Mouse (Mus musculus): ENCODE measurements around the gene Cldn4.
"Not testable (repeated sequence)": the region's sequence is repeated elsewhere in the genome, so short reads cannot be mapped to it uniquely, and the experiment has no call there.

Gene Cldn4

DNA sequence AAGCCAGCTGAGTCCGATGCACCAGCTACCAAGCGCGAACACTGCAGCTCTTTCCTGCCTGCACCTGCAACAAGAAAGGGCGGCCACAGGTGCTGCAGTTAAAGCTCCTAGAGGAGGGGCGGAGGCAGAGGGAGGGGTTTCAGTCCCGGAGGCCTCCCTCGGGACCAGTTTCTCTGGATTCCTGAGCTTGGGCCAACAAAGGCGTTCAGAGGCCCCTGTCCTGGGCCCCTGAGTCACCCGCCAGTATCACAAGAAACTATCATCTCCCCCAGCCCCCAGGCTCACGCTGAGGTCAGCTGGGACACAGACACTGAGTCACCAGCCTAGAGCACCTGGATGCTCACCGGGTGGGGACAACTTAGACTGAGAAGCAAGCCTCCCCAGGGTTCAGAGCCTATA is at the start of gene Cldn4:
Gene Cldn4, minus strand, starts transcription at position 78 of the 399 bp plus-strand sequence.
- DNase-seq: no peak

DNA sequence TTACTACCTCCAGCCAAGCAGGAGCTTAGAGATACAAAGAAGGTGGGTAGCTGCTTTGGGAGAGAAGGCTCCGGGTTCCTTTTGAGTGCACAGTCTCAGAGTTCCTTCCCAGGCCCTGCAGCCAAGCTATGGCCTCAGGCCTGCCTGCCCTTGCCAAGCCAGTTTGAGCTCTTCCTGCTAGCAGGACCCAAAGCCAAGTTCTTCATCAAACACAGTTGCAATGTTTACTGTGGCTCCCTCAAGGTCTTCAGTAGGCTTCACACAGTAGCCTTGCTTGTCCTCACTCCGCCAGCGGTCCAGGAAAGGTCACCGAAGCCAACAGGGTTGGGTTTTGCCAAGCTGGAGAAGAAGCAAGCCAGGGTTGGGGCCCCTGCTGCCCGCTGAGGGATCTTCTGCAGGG is 45.8 kb upstream of the Cldn4 start:
- no peak for DNase-seq

DNA sequence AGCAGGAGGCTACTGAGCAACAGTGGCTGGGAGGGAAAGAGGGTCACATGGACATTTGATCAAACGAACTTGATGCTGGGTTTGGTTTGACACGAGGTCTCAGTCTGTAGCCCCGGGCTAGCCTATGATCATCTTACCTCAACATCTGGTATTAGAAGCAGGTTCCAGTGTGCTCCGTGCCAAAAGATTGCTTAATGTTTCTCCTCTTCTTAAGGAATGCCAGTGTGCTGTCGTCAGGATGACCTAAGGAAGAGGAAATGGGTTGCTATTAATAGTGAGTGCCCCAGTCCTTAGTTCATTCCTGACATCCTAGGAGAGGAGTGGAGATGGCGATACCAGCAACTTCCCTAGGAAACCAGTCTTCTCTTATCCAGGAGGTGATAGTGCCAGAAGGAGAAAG is 43.0 kb upstream of the Cldn4 start:
- DNase-seq: no peak

DNA sequence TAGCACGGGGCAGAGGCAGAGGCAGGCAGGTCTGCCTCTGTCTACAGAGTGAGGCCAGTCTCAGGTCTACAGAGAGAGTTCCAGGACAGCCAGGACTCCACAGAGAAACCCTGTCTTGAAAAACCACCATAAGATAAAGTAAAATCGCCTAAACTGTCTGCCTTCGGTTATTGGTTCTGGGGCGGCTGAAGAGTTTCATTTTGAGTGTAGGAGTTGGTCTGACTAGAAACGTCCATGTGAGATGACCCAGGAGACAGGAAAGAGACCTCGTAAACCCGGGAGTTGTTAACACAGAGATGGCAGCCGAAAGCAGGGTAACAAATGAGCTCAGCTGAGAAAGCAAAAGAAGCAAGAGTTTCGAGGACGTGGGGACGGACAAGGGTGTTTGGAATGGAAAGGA is 42.4 kb upstream of the Cldn4 start:
- no peak for DNase-seq

DNA sequence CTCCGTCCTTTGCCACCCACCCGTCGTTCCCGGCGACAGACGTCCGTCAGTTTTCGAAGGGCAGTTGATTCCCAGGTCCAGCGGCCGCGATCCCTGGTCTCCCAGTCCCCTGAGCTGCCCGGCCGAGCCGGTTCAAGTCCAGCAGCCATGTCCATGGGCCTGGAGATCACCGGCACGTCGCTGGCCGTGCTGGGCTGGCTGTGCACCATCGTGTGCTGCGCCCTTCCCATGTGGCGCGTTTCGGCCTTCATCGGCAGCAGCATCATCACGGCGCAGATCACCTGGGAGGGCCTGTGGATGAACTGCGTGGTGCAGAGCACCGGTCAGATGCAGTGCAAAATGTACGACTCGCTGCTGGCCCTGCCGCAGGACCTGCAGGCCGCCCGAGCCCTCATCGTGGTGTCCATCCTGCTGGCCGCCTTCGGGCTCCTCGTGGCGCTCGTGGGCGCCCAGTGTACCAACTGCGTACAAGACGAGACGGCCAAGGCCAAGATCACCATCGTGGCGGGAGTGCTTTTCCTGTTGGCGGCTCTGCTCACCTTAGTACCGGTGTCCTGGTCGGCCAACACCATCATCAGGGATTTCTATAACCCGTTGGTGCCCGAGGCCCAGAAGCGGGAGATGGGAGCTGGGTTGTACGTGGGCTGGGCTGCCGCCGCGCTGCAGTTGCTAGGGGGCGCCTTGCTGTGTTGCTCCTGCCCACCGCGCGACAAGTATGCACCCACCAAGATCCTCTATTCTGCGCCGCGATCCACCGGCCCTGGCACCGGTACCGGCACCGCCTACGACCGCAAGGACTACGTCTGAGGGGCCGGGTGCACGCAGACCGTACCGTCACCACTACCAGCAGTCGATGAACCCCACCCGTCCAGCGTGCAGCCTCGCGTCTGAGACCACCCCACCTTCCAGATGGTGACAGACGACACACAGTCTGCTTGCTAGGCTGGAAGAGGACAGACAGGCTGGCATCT is 39.8 kb upstream of the Cldn4 start:
- DNase-seq: no peak

GRCm38 (mm10) chr5:134985633-134986297 is 39.0 kb upstream of the Cldn4 start, which contains the start of gene Cldn3:
Gene Cldn3, plus strand, starts transcription at chr5:134986214.
- DNase-seq: no peak

DNA sequence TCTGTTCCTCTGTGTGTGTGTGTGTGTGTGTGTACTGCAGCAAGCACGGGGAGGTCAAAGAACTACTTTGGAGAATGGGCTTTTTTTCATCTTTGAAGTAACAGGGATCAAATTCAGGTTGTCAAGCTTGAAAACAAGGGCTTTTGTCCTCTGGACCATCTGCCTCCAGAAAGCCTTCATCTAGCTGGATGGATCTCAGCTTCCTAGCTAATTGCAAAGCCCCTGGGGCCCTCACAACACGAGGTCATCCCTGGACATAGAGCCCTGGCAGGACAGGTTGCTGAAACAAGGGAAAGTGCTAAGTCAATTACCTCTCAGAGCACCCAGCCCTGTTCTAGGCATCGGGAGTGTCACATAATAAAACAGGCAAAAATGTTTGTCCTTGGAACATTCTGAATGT is 37.0 kb upstream of the Cldn4 start:
- DNase-seq: no peak

DNA sequence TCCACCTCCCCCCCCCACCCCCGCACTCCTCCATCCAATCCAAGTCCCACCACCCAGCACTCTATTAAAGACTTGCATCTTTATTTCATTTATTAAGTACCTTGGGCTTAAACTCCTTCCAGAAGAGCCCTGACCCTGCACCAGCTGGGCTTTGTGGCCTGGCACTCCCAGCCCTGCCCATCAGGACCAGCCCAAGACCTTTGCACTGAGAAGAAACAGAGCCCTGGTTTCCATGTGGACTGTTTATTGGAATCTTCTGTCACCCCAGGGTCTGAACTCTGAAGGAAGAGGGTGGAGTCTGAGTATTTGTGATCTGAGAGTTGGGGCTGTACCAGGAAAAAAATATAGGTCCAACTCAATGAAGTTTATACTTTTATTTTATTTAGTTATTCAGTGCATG is 36.4 kb upstream of the Cldn4 start:
- no peak for DNase-seq

DNA sequence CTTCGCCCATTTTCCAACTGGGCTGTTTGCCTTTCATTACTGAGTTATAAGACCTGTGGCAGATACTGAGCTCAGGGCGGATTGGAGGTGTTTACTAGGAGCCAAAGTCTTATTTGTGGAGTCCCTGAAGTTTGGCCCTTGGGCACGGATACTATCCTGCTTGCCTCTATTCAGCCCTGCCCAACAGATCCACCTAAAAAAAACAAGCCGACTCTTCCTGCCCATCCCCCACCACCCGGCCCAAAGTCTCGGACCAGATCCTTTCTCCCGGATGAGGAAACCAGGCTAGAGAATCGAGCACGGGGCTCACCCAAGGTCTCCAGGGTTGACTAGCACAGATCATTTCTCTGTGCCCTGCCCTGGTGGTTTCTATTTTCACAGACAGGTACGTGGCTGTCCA is 34.4 kb upstream of the Cldn4 start:
- no peak for DNase-seq

GRCm38 (mm10) chr5:134977837-134978236 is 31.1 kb upstream of the Cldn4 start:
- no peak for DNase-seq

DNA sequence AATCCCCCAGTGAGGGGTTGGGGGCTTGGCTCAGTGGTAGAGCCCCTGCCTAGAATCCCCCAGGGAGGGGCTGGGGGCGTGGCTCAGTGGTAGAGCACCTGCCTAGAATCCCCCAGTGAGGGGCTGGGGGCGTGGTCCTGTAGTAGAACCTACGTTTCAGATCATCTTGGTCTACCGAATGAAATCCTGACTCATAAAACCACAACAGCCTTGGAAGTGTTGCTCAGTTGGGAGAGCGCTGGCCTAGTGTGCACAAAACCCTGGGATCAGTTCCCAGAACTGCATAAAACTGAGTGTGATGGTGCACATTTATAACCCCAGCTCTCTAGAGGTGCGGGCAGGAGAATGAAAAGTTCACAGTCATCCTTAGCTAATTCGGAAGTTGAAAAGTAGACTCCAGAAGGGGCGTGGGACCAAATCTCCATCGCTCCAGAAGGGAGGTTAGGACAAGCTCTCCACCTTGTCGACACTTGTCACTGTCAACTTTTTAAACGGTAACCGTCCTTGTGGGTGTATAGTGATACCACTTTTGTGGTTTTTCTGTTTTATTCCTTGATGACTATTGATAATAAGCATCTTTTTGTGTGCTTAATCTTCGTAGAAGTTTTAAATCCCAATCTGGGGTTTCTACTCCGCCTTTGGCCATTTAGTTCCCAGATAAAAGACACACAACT is 30.0 kb upstream of the Cldn4 start:
- DNase-seq: no peak

GRCm38 (mm10) chr5:134976164-134976563 is 29.4 kb upstream of the Cldn4 start:
- DNase-seq: no peak

DNA sequence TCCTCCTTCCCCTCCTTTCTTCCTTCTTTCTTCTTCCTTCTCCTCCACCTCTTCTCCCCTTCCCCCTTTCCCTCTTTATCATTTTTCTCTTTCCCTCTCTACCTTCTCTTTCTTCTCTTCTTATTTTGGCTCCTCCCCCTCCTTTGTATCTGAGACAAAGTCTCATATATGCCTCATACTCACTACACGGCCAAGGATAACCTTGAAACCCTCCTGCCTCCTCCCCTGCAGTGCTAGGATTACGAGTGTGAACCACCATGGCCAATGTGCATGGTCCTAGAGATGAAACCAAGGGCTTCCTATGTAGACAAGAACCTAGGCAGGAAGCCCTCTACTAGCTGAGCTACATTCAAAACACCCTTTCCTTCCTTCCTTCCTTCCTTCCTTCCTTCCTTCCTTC is 28.2 kb upstream of the Cldn4 start:
- no peak for DNase-seq

- no peak for DNase-seq
Measured at GRCm38 (mm10) chr5:134974294-134974693, 27.6 kb upstream of the Cldn4 start.

GRCm38 (mm10) chr5:134973526-134973925 is 26.8 kb upstream of the Cldn4 start:
- no peak for DNase-seq

- no peak for DNase-seq
Measured at GRCm38 (mm10) chr5:134973081-134973480, 26.3 kb upstream of the Cldn4 start.

DNA sequence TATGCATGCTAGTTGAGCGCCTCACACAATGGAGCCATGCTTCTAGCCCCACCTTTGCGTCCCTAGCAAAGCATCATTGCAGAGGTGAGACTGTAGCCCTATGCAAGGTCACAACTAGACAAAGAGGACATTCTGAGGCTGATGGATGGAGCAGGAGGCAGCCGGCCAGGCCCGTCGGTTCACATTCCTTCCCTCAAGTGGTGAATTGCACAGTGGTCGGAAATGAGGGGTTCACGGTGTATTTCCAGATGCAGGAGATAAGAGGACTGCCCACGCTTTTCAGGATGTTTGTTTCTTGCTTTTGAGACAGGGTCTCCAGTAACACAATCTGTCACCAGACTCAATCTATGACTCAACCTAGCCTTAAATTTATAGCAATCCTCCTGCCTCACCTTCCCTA is 23.9 kb upstream of the Cldn4 start:
- DNase-seq: no peak

- no peak for DNase-seq
Measured at GRCm38 (mm10) chr5:134967164-134967944, 20.6 kb upstream of the Cldn4 start.

DNA sequence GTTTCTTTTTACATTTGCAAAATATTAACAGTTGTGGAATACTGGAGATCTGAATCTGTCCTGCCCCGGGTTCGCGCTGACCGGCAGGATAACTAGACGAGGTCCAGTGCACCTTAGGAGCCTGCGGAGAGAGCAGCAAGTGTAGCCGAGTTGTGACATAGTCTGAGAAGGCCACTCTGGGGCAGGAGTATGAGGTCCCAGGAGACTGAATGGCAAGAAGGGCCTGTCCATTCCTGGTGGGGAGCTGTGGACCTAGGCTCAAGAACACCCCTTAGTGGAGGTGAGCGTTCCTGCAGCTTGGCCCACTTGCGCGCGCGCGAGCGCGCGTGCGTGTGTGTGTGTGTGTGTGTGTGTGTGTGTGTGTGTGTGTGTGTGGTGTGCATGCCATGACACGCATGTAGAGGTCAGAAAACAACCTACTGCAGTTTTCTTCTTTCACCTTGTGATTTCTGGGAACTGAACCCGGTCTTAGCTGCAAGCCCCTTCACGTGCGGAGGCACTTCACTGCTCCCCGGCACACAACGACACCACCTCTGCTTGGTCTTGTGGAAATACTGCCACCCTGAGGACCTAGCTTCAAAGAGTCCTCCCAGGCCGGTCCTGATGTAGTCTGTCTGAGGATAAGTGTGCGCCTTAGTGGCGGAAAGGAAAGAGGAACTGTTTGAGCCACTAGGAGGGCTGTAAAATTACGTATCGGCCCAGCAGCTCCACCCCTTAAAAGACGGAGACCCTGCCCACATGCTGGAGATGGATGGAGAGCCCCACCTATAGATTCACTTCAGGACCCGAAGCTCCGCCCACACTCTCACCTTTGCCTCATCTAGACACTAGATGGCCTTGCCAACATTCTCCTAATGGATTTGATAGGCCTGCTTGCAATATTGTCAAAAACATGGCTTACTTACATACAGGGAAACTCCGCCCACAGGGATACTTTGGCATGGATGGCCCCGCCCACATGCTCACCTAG is 19.4 kb upstream of the Cldn4 start:
- DNase-seq: peak; percentile 14

- DNase-seq: peak; percentile 41
Measured at GRCm38 (mm10) chr5:134965473-134965851, 18.7 kb upstream of the Cldn4 start.

- not testable (repeated sequence) for DNase-seq
Measured at GRCm38 (mm10) chr5:134964655-134965054, 17.9 kb upstream of the Cldn4 start.

- no peak for DNase-seq
Measured at GRCm38 (mm10) chr5:134963546-134963945, 16.8 kb upstream of the Cldn4 start.
